Mouse (Mus musculus) lung, embryonic 14.5 days (tissue): Measurements from ENCODE around the gene Gemin7. TPM values are rescaled to one million over a fixed set of nuclear protein-coding genes. Genes with fewer than 3 reads are reported as not detected.

ENCODE experiments used
- ATAC-seq: fragments of 200-750 bp; cut with Nextera tagmentation; 2 replicates; pipeline ENCODE4 v1.8.0; 2017; ENCODE audit warnings: mild to moderate bottlenecking, moderate TSS enrichment, moderate library complexity; ENCODE audit not compliant: insufficient read depth
- DNase-seq: peaks from one replicate; pipeline ENCODE4 v3.0.0-alpha.2; 2015
- H3K27ac ChIP-seq: fragments of 300-500 bp; sonication (generic); 2 replicates; pipeline ENCODE4 v1.5.1; 2014; ENCODE audit warnings: low read depth, mild to moderate bottlenecking, moderate library complexity
- H3K27me3 ChIP-seq: fragments of 300-500 bp; sonication (generic); 2 replicates; pipeline ENCODE4 v1.6.1; 2014; ENCODE audit warnings: low read length, control low read depth; ENCODE audit not compliant: insufficient read depth
- H3K36me3 ChIP-seq: fragments of 300-500 bp; sonication (generic); 2 replicates; pipeline ENCODE4 v1.6.1; 2014; ENCODE audit warnings: control low read depth; ENCODE audit not compliant: insufficient read depth
- H3K4me1 ChIP-seq: fragments of 300-500 bp; sonication (generic); 2 replicates; pipeline ENCODE4 v1.6.1; 2014; ENCODE audit warnings: antibody characterized with exemption, control low read depth; ENCODE audit not compliant: insufficient read depth
- H3K4me2 ChIP-seq: fragments of 300-500 bp; sonication (generic); 2 replicates; pipeline ENCODE4 v1.6.1; 2014; ENCODE audit warnings: mild to moderate bottlenecking
- H3K4me3 ChIP-seq: fragments of 300-500 bp; sonication (generic); 2 replicates; pipeline ENCODE4 v1.5.1; 2014; ENCODE audit warnings: low read depth, low read length
- H3K9ac ChIP-seq: fragments of 300-500 bp; sonication (generic); 2 replicates; pipeline ENCODE4 v1.6.1; 2014
- H3K9me3 ChIP-seq: fragments of 300-500 bp; sonication (generic); 2 replicates; pipeline ENCODE4 v1.6.1; 2016; ENCODE audit warnings: low read depth, low read length, control low read depth
- CTCF ChIP-seq: IDR thresholded peaks from 2 replicates; pipeline ENCODE4 v1.5.1; 2016; ENCODE audit warnings: antibody characterized with exemption, low read depth
- WGBS: fragments of 180-500 bp; shearing (Covaris S2); extraction: QIAGEN DNeasy Blood & Tissue Kit; methylation state at CpG from one replicate; pipeline ENCODE4 v1.1.7; 2014; 5-methylcytosine and 5-hydroxymethylcytosine counted together
- polyA plus RNA-seq: library from polyadenylated mRNA; unstranded; fragments of >200 nt; fragmentation: Nextera tagmentation; extraction: Ambion mirVana; gene quantifications from 2 replicates; pipeline ENCODE4 v1.2.1, GENCODE M21; 2014

Gene Gemin7
- polyA plus RNA-seq, 1 experiment from 2014 or later, result 183 TPM

GRCm38 (mm10) chr7:19523017-19523756, 54.2 kb downstream of the Gemin7 start:
- Histone ChIP-seq H3K9ac (peak overlapping the region; percentile 29; the same call in 1 of the 2 replicates), H3K4me1 (peaks cover 9% of the 10 kb centered on the region; the same call in 1 of the 2 replicates), H3K4me3 (peak overlapping the region; percentile 40), H3K9me3 (no peaks in the 10 kb centered on the region), H3K27me3 (peaks cover 71% of the 10 kb centered on the region), H3K4me2 (peak overlapping the region; percentile 78), H3K36me3 (0 out of 2 replicates have a peak, but pooled peaks cover under 1% of the 10 kb centered on the region), H3K27ac (no peak overlapping the region)
- DNase-seq (peak; percentile 44), ATAC-seq (no peak; the same call in 1 of the 2 replicates)
- 8% methylated on average over 72 of the region's 72 CpGs for WGBS
- no peak for TF ChIP-seq CTCF

- Histone ChIP-seq H3K27me3 (peaks cover 78% of the 10 kb centered on the region), H3K36me3 (no peaks in the 10 kb centered on the region), H3K4me3 (peak overlapping the region; percentile 27), H3K4me1 (peaks cover 9% of the 10 kb centered on the region; the same call in 1 of the 2 replicates), H3K4me2 (peak overlapping the region; percentile 53), H3K27ac (no peak overlapping the region), H3K9me3 (no peaks in the 10 kb centered on the region), H3K9ac (peak overlapping the region; percentile 44)
- DNase-seq (no peak), ATAC-seq (no peak)
- TF ChIP-seq CTCF, result no peak
- WGBS, result 6% methylated on average over 23 of the region's 23 CpGs
Observed at GRCm38 (mm10) chr7:19520032-19520431, 57.4 kb downstream of the Gemin7 start.

GRCm38 (mm10) chr7:19517652-19518365, 59.6 kb downstream of the Gemin7 start, which contains the start of gene Nkpd1:
Nkpd1 (plus strand) TSS chr7:19517838.
- Histone ChIP-seq H3K4me2 (peak within 1 kb of the TSS; percentile 49), H3K9me3 (no peaks in the 10 kb centered on the region), H3K9ac (no peak within 1 kb of the TSS), H3K27ac (no peak within 1 kb of the TSS), H3K4me3 (no peak within 1 kb of the TSS), H3K27me3 (peaks cover 55% of the 10 kb centered on the region), H3K36me3 (no peaks in the 10 kb centered on the region), H3K4me1 (no peaks in the 10 kb centered on the region)
- 4% methylated on average over 25 of the region's 29 CpGs for WGBS
- DNase-seq (peak; percentile 45), ATAC-seq (no peak)
- peak; percentile 56 for TF ChIP-seq CTCF

Other genes starting within 250 kb of the Gemin7 start
- gene Ercc1, start 232.8 kb downstream of the Gemin7 start, polyA plus RNA-seq, result 88.6 and 90.5 TPM in 2 replicates
- 21.3 and 24.2 TPM in 2 replicates for gene Cd3eap, start 218.1 kb downstream of the Gemin7 start, polyA plus RNA-seq
- 5.4 and 7.9 TPM in 2 replicates for gene Ppp1r13l, start 217.8 kb downstream of the Gemin7 start, polyA plus RNA-seq
- gene Ercc2, start 195.6 kb downstream of the Gemin7 start, polyA plus RNA-seq, result 11.4 and 12.1 TPM in 2 replicates
- gene Klc3, start 173.5 kb downstream of the Gemin7 start, polyA plus RNA-seq, result 6.5 and 7.5 TPM in 2 replicates
- 2.8 and 11.1 TPM in 2 replicates for gene Ckm, start 172.8 kb downstream of the Gemin7 start, polyA plus RNA-seq
- gene Mark4, start 118.8 kb downstream of the Gemin7 start, polyA plus RNA-seq, result 8.7 and 11.1 TPM in 2 replicates
- 1.7 and 2.2 TPM in 2 replicates for gene Exoc3l2, start 114.3 kb downstream of the Gemin7 start, polyA plus RNA-seq
- 1.1 and 1.7 TPM in 2 replicates for gene Bloc1s3, start 69.2 kb downstream of the Gemin7 start, polyA plus RNA-seq
- gene Trappc6a, start 69.2 kb downstream of the Gemin7 start, polyA plus RNA-seq, result 77.3 and 83.5 TPM in 2 replicates
- gene Nkpd1, start 59.8 kb downstream of the Gemin7 start, polyA plus RNA-seq, result 0.11 TPM in 2 replicates
- 4.7 and 6.2 TPM in 2 replicates for gene Ppp1r37, start 14.5 kb downstream of the Gemin7 start, polyA plus RNA-seq
- 0.27 and 0.38 TPM in 2 replicates for gene Zfp296, start 308 bp downstream of the Gemin7 start, polyA plus RNA-seq
- gene Clasrp, start 26.9 kb upstream of the Gemin7 start, polyA plus RNA-seq, result 46.9 and 51.5 TPM in 2 replicates
- gene Relb, start 51.8 kb upstream of the Gemin7 start, polyA plus RNA-seq, result 7.3 TPM in 2 replicates
- 95.0 and 96.0 TPM in 2 replicates for gene Clptm1, start 87.4 kb upstream of the Gemin7 start, polyA plus RNA-seq
- 2.5 and 3.4 TPM in 2 replicates for gene Apoc2, start 100.3 kb upstream of the Gemin7 start, polyA plus RNA-seq
- not detected in 2 replicates for gene Gm44805, start 103.8 kb upstream of the Gemin7 start, polyA plus RNA-seq
- gene Apoc4, start 103.9 kb upstream of the Gemin7 start, polyA plus RNA-seq, result 0.30 TPM in 1 of 2 replicates, not detected in the other
- gene Apoc1, start 115.1 kb upstream of the Gemin7 start, polyA plus RNA-seq, result 13.6 and 15.5 TPM in 2 replicates
- 404 and 439 TPM in 2 replicates for gene Apoe, start 121.6 kb upstream of the Gemin7 start, polyA plus RNA-seq
- 149 and 168 TPM in 2 replicates for gene Tomm40, start 137.8 kb upstream of the Gemin7 start, polyA plus RNA-seq
- gene Nectin2, start 172.9 kb upstream of the Gemin7 start, polyA plus RNA-seq, result 120 and 125 TPM in 2 replicates
- 206 and 209 TPM in 2 replicates for gene Bcam, start 193.4 kb upstream of the Gemin7 start, polyA plus RNA-seq
- 6.8 and 10.2 TPM in 2 replicates for gene Cblc, start 219.2 kb upstream of the Gemin7 start, polyA plus RNA-seq
- gene Bcl3, start 245.2 kb upstream of the Gemin7 start, polyA plus RNA-seq, result 4.4 and 6.7 TPM in 2 replicates